Mouse (Mus musculus) kidney, embryonic 14.5 days (tissue): Measurements from ENCODE around the gene Nsg1. TPM values are rescaled to one million over a fixed set of nuclear protein-coding genes. Genes with fewer than 3 reads are reported as not detected.
A peak's percentile ranks its signal among the peaks of the same experiment; 100 is the strongest.

Source experiments
- ATAC-seq: fragments of 200-750 bp; cut with Nextera tagmentation; 2 replicates; pipeline ENCODE4 v1.8.0; 2017; ENCODE audit warnings: moderate number of reproducible peaks, mild to moderate bottlenecking, moderate TSS enrichment, moderate library complexity; ENCODE audit not compliant: low FRiP score, low TSS enrichment
- H3K27ac ChIP-seq: fragments of 300-500 bp; sonication (generic); 2 replicates; pipeline ENCODE4 v1.5.1; 2014; ENCODE audit warnings: low read depth, mild to moderate bottlenecking, low read length, moderate library complexity, mixed read lengths
- H3K27me3 ChIP-seq: fragments of 300-500 bp; sonication (generic); 2 replicates; pipeline ENCODE4 v1.6.1; 2014; ENCODE audit warnings: mild to moderate bottlenecking, low read length; ENCODE audit not compliant: control insufficient read depth, insufficient read depth
- H3K36me3 ChIP-seq: fragments of 300-500 bp; sonication (generic); 2 replicates; pipeline ENCODE4 v1.6.1; 2014; ENCODE audit warnings: low read length, mixed read lengths; ENCODE audit not compliant: control insufficient read depth, insufficient read depth
- H3K4me1 ChIP-seq: fragments of 300-500 bp; sonication (generic); 2 replicates; pipeline ENCODE4 v1.6.1; 2014; ENCODE audit warnings: low read length, mixed read lengths; ENCODE audit not compliant: control insufficient read depth, insufficient read depth
- H3K4me2 ChIP-seq: fragments of 300-500 bp; sonication (generic); replicated peaks from 2 replicates; pipeline ENCODE4 v1.6.1; 2014; ENCODE audit warnings: low read depth, mild to moderate bottlenecking, low read length
- H3K4me3 ChIP-seq: fragments of 300-500 bp; sonication (generic); 2 replicates; pipeline ENCODE4 v1.5.1; 2014; ENCODE audit warnings: mild to moderate bottlenecking, low read length
- H3K9ac ChIP-seq: fragments of 300-500 bp; sonication (generic); 2 replicates; pipeline ENCODE4 v1.6.1; 2014; ENCODE audit warnings: low read depth, mild to moderate bottlenecking, low read length, moderate library complexity
- H3K9me3 ChIP-seq: fragments of 300-500 bp; sonication (generic); 2 replicates; pipeline ENCODE4 v1.6.1; 2016; ENCODE audit warnings: low read length; ENCODE audit not compliant: control insufficient read depth
- whole genome bisulfite sequencing: fragments of 180-500 bp; shearing (Covaris S2); extraction: QIAGEN DNeasy Blood & Tissue Kit; methylation state at CpG from one replicate; pipeline ENCODE4 v1.1.7; 2014; 5-methylcytosine and 5-hydroxymethylcytosine counted together
- polyA plus RNA-seq: library from polyadenylated mRNA; unstranded; fragments of >200 nt; fragmentation: Nextera tagmentation; extraction: Ambion mirVana; gene quantifications from 2 replicates; pipeline ENCODE4 v1.2.1, GENCODE M21; 2014

The Nsg1 gene
- polyA plus RNA-seq, 1 experiment from 2014 or later = 22.3 TPM

GRCm38 (mm10) chr5:38187006-38187405, 27.3 kb upstream of the Nsg1 start:
- no peak overlapping the region for H3K27ac ChIP-seq
- no peak for ATAC-seq
- H3K36me3 ChIP-seq = no peaks in the 10 kb centered on the region
- H3K9me3 ChIP-seq = no peaks in the 10 kb centered on the region
- 84% methylated on average over 2 of the region's 2 CpGs for WGBS
- H3K4me2 ChIP-seq = no peak overlapping the region
- H3K9ac ChIP-seq = no peak overlapping the region
- no peaks in the 10 kb centered on the region for H3K4me1 ChIP-seq
- no peak overlapping the region for H3K4me3 ChIP-seq
- no peaks in the 10 kb centered on the region; the same call in 1 of the 2 replicates for H3K27me3 ChIP-seq

DNA sequence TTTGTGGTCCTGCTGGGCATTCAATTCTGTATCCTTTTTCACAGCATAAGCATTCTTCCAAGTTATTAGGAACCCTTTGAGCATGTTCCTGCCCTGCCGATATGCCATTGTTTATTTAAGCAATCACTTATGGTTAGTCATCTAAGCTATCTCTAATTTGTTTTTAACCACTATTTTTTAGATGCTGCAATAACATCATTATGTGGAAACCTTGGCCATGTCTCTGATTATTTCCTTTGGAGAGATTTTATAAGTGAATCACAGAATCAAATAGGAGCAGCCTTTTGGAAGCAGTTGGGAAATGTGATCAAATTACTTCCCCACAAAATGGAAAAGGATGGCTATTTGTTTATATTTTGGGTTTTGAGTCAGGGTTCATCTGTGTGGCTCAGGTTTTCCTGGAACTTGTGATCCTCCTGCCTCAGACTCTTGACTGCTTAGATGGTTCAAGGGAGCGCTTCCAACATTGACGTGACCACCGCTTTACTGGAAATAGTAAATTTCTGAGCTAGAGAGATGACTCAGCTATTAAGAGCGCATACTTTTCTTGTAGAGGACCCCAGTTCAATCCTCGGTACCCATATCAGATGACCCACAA, 25.1 kb upstream of the Nsg1 start:
- Histone ChIP-seq H3K9ac (no peak overlapping the region), H3K4me1 (no peaks in the 10 kb centered on the region), H3K4me3 (no peak overlapping the region), H3K27ac (no peak overlapping the region), H3K9me3 (no peaks in the 10 kb centered on the region), H3K4me2 (no peak overlapping the region), H3K36me3 (no peaks in the 10 kb centered on the region), H3K27me3 (no peaks in the 10 kb centered on the region; the same call in 1 of the 2 replicates)
- no peak for ATAC-seq
- 82% methylated on average over 6 of the region's 6 CpGs for WGBS

DNA sequence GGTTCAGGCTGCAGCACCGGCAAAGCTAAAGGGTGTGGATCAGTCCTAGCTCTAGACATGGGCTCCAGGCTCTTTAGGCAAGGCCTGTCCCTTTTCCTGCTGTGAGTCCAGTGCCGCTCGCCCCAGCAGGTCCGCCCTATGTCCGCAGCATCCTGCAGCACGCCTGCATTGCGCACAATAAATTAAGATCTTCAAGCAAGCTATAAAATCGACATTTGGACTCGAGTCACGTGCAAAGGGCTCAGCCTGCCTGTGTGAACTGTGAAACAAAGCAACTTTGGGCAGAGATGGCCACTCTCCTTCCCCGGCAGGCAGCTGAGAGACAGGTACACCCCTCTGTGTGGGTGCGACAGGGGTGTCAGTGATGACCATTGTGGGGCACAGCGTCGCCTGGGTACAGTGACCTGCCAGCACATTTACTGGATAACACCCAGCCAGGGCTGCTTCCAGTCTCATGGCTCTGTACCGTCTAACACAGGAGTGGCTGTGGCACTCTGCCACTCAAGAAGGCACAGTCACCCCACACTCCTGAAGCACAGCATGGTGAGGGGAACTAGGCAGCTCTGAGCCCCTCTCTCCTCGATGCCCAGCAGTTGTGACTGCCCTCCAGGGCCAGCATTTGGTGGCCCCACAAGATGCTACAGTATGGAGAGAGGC, 14.7 kb upstream of the Nsg1 start:
- Histone ChIP-seq H3K4me1 (no peaks in the 10 kb centered on the region), H3K36me3 (no peaks in the 10 kb centered on the region), H3K27ac (no peak overlapping the region), H3K27me3 (no peaks in the 10 kb centered on the region), H3K4me3 (no peak overlapping the region), H3K4me2 (no peak overlapping the region), H3K9me3 (0 out of 2 replicates have a peak, but pooled peaks cover 4% of the 10 kb centered on the region), H3K9ac (no peak overlapping the region)
- no peak for ATAC-seq
- 73% methylated on average over 16 of the region's 16 CpGs for WGBS

GRCm38 (mm10) chr5:38173766-38174165, 14.1 kb upstream of the Nsg1 start:
- no peaks in the 10 kb centered on the region for H3K27me3 ChIP-seq
- no peak overlapping the region for H3K4me2 ChIP-seq
- H3K4me3 ChIP-seq = no peak overlapping the region
- no peaks in the 10 kb centered on the region for H3K4me1 ChIP-seq
- 0 out of 2 replicates have a peak, but pooled peaks cover 4% of the 10 kb centered on the region for H3K9me3 ChIP-seq
- WGBS = 44% methylated on average over 5 of the region's 5 CpGs
- no peak for ATAC-seq
- no peaks in the 10 kb centered on the region for H3K36me3 ChIP-seq
- H3K27ac ChIP-seq = no peak overlapping the region
- no peak overlapping the region for H3K9ac ChIP-seq

DNA sequence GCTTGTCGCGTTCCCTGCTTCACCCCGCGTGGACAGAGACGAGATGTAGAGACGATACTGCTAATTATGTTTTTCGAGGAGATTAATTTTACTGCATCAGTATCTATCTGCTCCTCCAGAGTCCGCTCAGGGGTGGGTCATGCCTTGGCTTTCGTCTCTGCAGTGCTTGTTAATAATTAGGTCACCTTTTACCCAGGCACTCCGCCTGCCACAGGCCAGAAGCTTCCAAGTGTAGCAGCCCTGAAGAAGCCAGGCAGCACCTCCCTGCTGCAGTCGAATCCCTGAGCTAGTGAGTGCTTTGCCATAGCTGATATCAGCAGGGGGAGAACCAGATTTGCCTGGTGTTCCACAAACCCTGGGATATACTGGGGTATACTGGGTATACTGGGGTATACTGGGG, 8.8 kb upstream of the Nsg1 start:
- Histone ChIP-seq H3K27ac (no peak overlapping the region), H3K27me3 (no peaks in the 10 kb centered on the region), H3K4me2 (no peak overlapping the region), H3K4me1 (no peaks in the 10 kb centered on the region), H3K4me3 (no peak overlapping the region), H3K36me3 (no peaks in the 10 kb centered on the region), H3K9ac (no peak overlapping the region), H3K9me3 (0 out of 2 replicates have a peak, but pooled peaks cover 4% of the 10 kb centered on the region)
- no peak for ATAC-seq
- 73% methylated on average over 11 of the region's 11 CpGs for WGBS

DNA sequence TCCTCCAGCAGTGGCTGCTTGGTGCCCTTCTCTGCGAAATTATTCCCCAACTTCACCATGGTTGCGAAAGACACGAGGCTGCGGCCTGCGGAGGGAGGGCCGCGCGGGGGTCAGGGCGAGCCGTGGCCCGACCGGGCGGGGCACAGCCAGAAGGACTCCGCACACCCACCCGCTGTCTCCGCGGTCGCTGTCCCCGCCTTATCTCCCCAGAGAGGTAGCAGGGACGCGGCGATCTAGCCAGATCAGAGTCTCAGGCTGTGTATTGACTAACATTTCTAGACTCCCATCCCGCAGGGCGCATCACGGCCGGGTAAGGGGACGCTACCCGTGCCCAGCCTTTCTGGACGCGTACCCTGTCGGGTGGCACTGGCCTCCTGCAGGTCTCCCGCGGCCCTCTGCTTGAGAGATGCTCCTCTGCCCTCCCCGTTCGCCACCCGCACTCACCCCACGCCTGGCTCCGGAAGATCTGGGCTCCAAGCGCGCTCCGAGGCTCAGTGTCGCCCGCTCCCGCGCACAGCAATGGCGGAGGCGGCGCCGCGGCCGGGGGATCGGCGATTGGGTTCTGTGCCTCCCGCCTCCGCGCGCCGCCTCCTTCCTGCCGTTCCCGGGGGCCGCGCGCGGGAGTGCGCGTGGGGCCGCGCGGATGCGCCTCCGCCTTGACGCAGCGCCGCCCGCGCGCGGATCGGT, 617 bp downstream of the Nsg1 start:
- peak; percentile 73 for ATAC-seq
- peak overlapping the region; percentile 24; the same call in 1 of the 2 replicates for H3K27ac ChIP-seq
- under 1% methylated on average over 74 of the region's 79 CpGs for WGBS

DNA sequence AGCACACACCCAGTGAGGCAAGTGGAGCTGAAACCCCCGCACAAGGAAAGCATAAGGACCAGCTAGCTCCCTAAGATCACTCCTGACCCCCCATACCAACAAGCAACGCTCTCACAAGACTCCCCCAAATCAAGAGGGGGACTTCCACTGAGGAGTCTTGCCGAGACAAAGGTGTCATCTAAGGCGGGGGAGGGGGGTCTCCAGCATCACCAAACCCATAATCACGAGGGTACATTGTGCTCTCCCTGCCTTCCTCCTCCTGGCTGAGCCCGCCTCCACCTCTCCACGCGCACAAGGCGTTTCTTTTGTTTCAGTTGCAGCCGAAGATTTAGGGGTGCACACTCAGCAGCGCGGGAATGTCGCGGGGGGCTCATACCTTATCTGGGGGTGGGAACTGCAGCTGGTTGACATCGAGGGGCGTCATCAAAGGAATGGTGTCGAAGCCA, 1.2 kb downstream of the Nsg1 start:
- ATAC-seq = peak; percentile 8; the same call in 1 of the 2 replicates

More for the DNA sequence above, 617 bp downstream of the Nsg1 start:
- peak overlapping the region; percentile 94 for H3K4me2 ChIP-seq
- peaks cover 10% of the 10 kb centered on the region for H3K27me3 ChIP-seq
- H3K9me3 ChIP-seq = 0 out of 2 replicates have a peak, but pooled peaks cover 5% of the 10 kb centered on the region
- H3K9ac ChIP-seq = peak overlapping the region; percentile 85
- H3K4me1 ChIP-seq = peaks cover 8% of the 10 kb centered on the region; the same call in 1 of the 2 replicates
- peaks cover 24% of the 10 kb centered on the region for H3K36me3 ChIP-seq
- peak overlapping the region; percentile 81 for H3K4me3 ChIP-seq

DNA sequence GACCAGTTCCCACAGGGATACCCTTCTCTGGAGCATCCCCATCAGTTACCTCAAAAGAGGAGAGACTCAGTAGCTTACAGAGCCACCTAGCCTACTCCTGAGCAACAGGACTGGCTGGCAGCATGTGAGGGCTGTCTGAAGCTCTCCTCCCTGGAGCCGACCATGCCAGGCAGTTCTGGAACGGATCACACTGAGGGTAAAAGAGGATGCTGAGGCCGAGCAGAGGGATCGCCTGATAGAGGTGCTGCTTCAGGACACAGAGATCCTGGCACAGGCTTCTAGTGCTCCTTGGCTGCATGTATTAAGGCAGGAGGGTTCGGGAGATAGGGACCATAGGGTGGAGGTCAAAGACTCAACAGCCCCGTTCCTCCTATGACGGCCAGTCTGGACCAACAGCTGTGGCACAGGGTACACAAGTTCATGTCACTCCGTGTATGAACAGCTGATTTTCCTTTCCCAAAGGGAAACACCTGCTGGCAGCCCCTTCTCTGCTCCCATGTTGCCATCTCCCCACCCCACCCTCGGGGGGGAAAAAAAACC, 2.2 kb downstream of the Nsg1 start:
- Histone ChIP-seq H3K9ac (0 out of 2 replicates have a peak overlapping the region, but pooled peaks have one; percentile 85), H3K36me3 (peaks cover 35% of the 10 kb centered on the region), H3K4me3 (peak overlapping the region; percentile 81; the same call in 1 of the 2 replicates)

More for the DNA sequence above, 1.2 kb downstream of the Nsg1 start:
- Histone ChIP-seq H3K27ac (no peak overlapping the region), H3K4me3 (peak overlapping the region; percentile 81), H3K4me2 (peak overlapping the region; percentile 94), H3K36me3 (peaks cover 29% of the 10 kb centered on the region), H3K9ac (peak overlapping the region; percentile 85), H3K27me3 (peaks cover 10% of the 10 kb centered on the region), H3K4me1 (peaks cover 8% of the 10 kb centered on the region; the same call in 1 of the 2 replicates), H3K9me3 (0 out of 2 replicates have a peak, but pooled peaks cover 5% of the 10 kb centered on the region)
- 4% methylated on average over 17 of the region's 17 CpGs for WGBS

More for the DNA sequence above, 2.2 kb downstream of the Nsg1 start:
- ATAC-seq = no peak
- Histone ChIP-seq H3K27ac (no peak overlapping the region), H3K4me2 (0 out of 2 replicates have a peak overlapping the region, but pooled peaks have one; percentile 94), H3K4me1 (peaks cover 8% of the 10 kb centered on the region; the same call in 1 of the 2 replicates), H3K27me3 (peaks cover 10% of the 10 kb centered on the region), H3K9me3 (0 out of 2 replicates have a peak, but pooled peaks cover 5% of the 10 kb centered on the region)
- 78% methylated on average over 9 of the region's 9 CpGs for WGBS
